Mouse (Mus musculus) hindbrain, embryonic 12.5 days (tissue): Measurements from ENCODE around the gene Myo18a. TPM values are rescaled to one million over a fixed set of nuclear protein-coding genes. Genes with fewer than 3 reads are reported as not detected.

ENCODE experiments used
- ATAC-seq: fragments of 200-750 bp; cut with Nextera tagmentation; 2 replicates; pipeline ENCODE4 v1.8.0; 2017; ENCODE audit warnings: moderate TSS enrichment; ENCODE audit not compliant: low FRiP score
- H3K27ac ChIP-seq: fragments of 300-500 bp; sonication (generic); 2 replicates; pipeline ENCODE4 v1.5.1; 2016; ENCODE audit warnings: mild to moderate bottlenecking
- H3K27me3 ChIP-seq: fragments of 300-500 bp; sonication (generic); 2 replicates; pipeline ENCODE4 v1.6.1; 2016; ENCODE audit warnings: mild to moderate bottlenecking
- H3K36me3 ChIP-seq: fragments of 300-500 bp; sonication (generic); 2 replicates; pipeline ENCODE4 v1.6.1; 2016; ENCODE audit warnings: mild to moderate bottlenecking
- H3K4me1 ChIP-seq: fragments of 300-500 bp; sonication (generic); 2 replicates; pipeline ENCODE4 v1.6.1; 2016
- H3K4me2 ChIP-seq: fragments of 300-500 bp; sonication (generic); replicated peaks from 2 replicates; pipeline ENCODE4 v1.6.1; 2016; ENCODE audit warnings: mild to moderate bottlenecking
- H3K4me3 ChIP-seq: fragments of 300-500 bp; sonication (generic); 2 replicates; pipeline ENCODE4 v1.5.1; 2016; ENCODE audit warnings: mild to moderate bottlenecking
- H3K9ac ChIP-seq: fragments of 300-500 bp; sonication (generic); 2 replicates; pipeline ENCODE4 v1.6.1; 2016; ENCODE audit warnings: mild to moderate bottlenecking, moderate library complexity
- H3K9me3 ChIP-seq: fragments of 300-500 bp; sonication (generic); replicated peaks from 2 replicates; pipeline ENCODE4 v1.6.1; 2016; ENCODE audit warnings: mild to moderate bottlenecking
- WGBS: fragments of 180-500 bp; shearing (Covaris S2); methylation state at CpG from one replicate; pipeline ENCODE4 v1.1.7; 2016; 5-methylcytosine and 5-hydroxymethylcytosine counted together
- polyA plus RNA-seq: library from polyadenylated mRNA; unstranded; fragments of >200 nt; fragmentation: Nextera tagmentation; extraction: Ambion mirVana; gene quantifications from 2 replicates; pipeline ENCODE4 v1.2.1, GENCODE M21; 2016

Gene Myo18a
- polyA plus RNA-seq, 1 experiment from 2014 or later = 55.9 TPM

GRCm38 (mm10) chr11:77896820-77897805, 134.1 kb downstream of the Myo18a start:
- 13% methylated on average over 23 of the region's 23 CpGs for WGBS
- H3K4me1 ChIP-seq = peaks cover 74% of the 10 kb centered on the region
- H3K36me3 ChIP-seq = no peaks in the 10 kb centered on the region
- peak overlapping the region; percentile 85 for H3K27ac ChIP-seq
- peak overlapping the region; percentile 41 for H3K4me2 ChIP-seq
- peaks cover 38% of the 10 kb centered on the region for H3K27me3 ChIP-seq
- peak overlapping the region; percentile 20; the same call in 1 of the 2 replicates for H3K9ac ChIP-seq
- no peaks in the 10 kb centered on the region for H3K9me3 ChIP-seq
- peak; percentile 26; the same call in 1 of the 2 replicates for ATAC-seq
- 0 out of 2 replicates have a peak overlapping the region, but pooled peaks have one; percentile 1 for H3K4me3 ChIP-seq

- Histone ChIP-seq H3K4me1 (peaks cover 63% of the 10 kb centered on the region), H3K36me3 (no peaks in the 10 kb centered on the region), H3K4me2 (no peak overlapping the region), H3K9me3 (no peaks in the 10 kb centered on the region), H3K9ac (no peak overlapping the region), H3K4me3 (no peak overlapping the region), H3K27me3 (peaks cover 37% of the 10 kb centered on the region), H3K27ac (no peak overlapping the region)
- 94% methylated on average over 3 of the region's 3 CpGs for WGBS
- ATAC-seq = no peak
These were observed 137.1 kb downstream of the Myo18a start for GRCm38 (mm10) chr11:77900187-77900586.

GRCm38 (mm10) chr11:77900696-77901095, 137.7 kb downstream of the Myo18a start:
- WGBS = 90% methylated on average over 4 of the region's 4 CpGs
- no peaks in the 10 kb centered on the region for H3K36me3 ChIP-seq
- no peaks in the 10 kb centered on the region for H3K9me3 ChIP-seq
- no peak overlapping the region for H3K27ac ChIP-seq
- H3K4me1 ChIP-seq = peaks cover 58% of the 10 kb centered on the region
- H3K27me3 ChIP-seq = peaks cover 39% of the 10 kb centered on the region
- no peak overlapping the region for H3K9ac ChIP-seq
- no peak overlapping the region for H3K4me2 ChIP-seq
- no peak for ATAC-seq
- no peak overlapping the region for H3K4me3 ChIP-seq

GRCm38 (mm10) chr11:77901366-77901765, 138.3 kb downstream of the Myo18a start:
- H3K9ac ChIP-seq = no peak overlapping the region
- no peak overlapping the region; the same call in 1 of the 2 replicates for H3K27ac ChIP-seq
- H3K4me1 ChIP-seq = peaks cover 56% of the 10 kb centered on the region
- peaks cover 39% of the 10 kb centered on the region for H3K27me3 ChIP-seq
- no peak overlapping the region for H3K4me2 ChIP-seq
- no peaks in the 10 kb centered on the region for H3K9me3 ChIP-seq
- no peaks in the 10 kb centered on the region for H3K36me3 ChIP-seq
- no peak overlapping the region for H3K4me3 ChIP-seq
- no peak for ATAC-seq
- WGBS = 58% methylated on average over 5 of the region's 5 CpGs

- no peak overlapping the region for H3K4me2 ChIP-seq
- no peak overlapping the region for H3K9ac ChIP-seq
- no peaks in the 10 kb centered on the region for H3K9me3 ChIP-seq
- H3K4me1 ChIP-seq = peaks cover 56% of the 10 kb centered on the region
- no peaks in the 10 kb centered on the region for H3K36me3 ChIP-seq
- ATAC-seq = no peak
- WGBS = 34% methylated on average over 8 of the region's 8 CpGs
- no peak overlapping the region for H3K4me3 ChIP-seq
- no peak overlapping the region; the same call in 1 of the 2 replicates for H3K27ac ChIP-seq
- H3K27me3 ChIP-seq = peaks cover 39% of the 10 kb centered on the region
These were observed 138.8 kb downstream of the Myo18a start for GRCm38 (mm10) chr11:77901775-77902355.

GRCm38 (mm10) chr11:77903761-77904160, 140.7 kb downstream of the Myo18a start:
- 0 out of 2 replicates have a peak overlapping the region, but pooled peaks have one; percentile 8 for H3K9ac ChIP-seq
- WGBS = 21% methylated on average over 3 of the region's 3 CpGs
- peaks cover 42% of the 10 kb centered on the region for H3K4me1 ChIP-seq
- H3K27me3 ChIP-seq = peaks cover 36% of the 10 kb centered on the region
- no peaks in the 10 kb centered on the region for H3K36me3 ChIP-seq
- no peaks in the 10 kb centered on the region for H3K9me3 ChIP-seq
- peak overlapping the region; percentile 12; the same call in 1 of the 2 replicates for H3K27ac ChIP-seq
- no peak overlapping the region for H3K4me2 ChIP-seq
- H3K4me3 ChIP-seq = no peak overlapping the region
- ATAC-seq = no peak

- Histone ChIP-seq H3K4me1 (peaks cover 47% of the 10 kb centered on the region), H3K27ac (no peak overlapping the region), H3K9me3 (no peaks in the 10 kb centered on the region), H3K4me2 (no peak overlapping the region), H3K36me3 (no peaks in the 10 kb centered on the region), H3K4me3 (no peak overlapping the region), H3K27me3 (peaks cover 29% of the 10 kb centered on the region), H3K9ac (no peak overlapping the region)
- 44% methylated on average over 1 of the region's 1 CpGs for WGBS
- no peak for ATAC-seq
These were observed 141.7 kb downstream of the Myo18a start for GRCm38 (mm10) chr11:77904707-77905106.

- Histone ChIP-seq H3K4me2 (peak overlapping the region; percentile 38; the same call in 1 of the 2 replicates), H3K9me3 (0 out of 2 replicates have a peak, but pooled peaks cover 2% of the 10 kb centered on the region), H3K9ac (no peak overlapping the region), H3K27me3 (peaks cover 21% of the 10 kb centered on the region), H3K4me1 (peaks cover 48% of the 10 kb centered on the region), H3K27ac (peak overlapping the region; percentile 78), H3K36me3 (no peaks in the 10 kb centered on the region), H3K4me3 (no peak overlapping the region)
- 26% methylated on average over 19 of the region's 19 CpGs for WGBS
- ATAC-seq = no peak
These were observed 143.1 kb downstream of the Myo18a start for GRCm38 (mm10) chr11:77906097-77906687.

- peak overlapping the region; percentile 38; the same call in 1 of the 2 replicates for H3K9ac ChIP-seq
- peak overlapping the region; percentile 78 for H3K27ac ChIP-seq
- H3K27me3 ChIP-seq = peaks cover 17% of the 10 kb centered on the region
- 4% methylated on average over 9 of the region's 9 CpGs for WGBS
- H3K36me3 ChIP-seq = no peaks in the 10 kb centered on the region
- H3K9me3 ChIP-seq = 0 out of 2 replicates have a peak, but pooled peaks cover 3% of the 10 kb centered on the region
- H3K4me3 ChIP-seq = no peak overlapping the region
- H3K4me1 ChIP-seq = peaks cover 43% of the 10 kb centered on the region
- H3K4me2 ChIP-seq = peak overlapping the region; percentile 38
- 0 out of 2 replicates have a peak, but pooled peaks have one; percentile 54 for ATAC-seq
These were observed 143.7 kb downstream of the Myo18a start for GRCm38 (mm10) chr11:77906747-77907174.

GRCm38 (mm10) chr11:77908468-77908867, 145.4 kb downstream of the Myo18a start:
- Histone ChIP-seq H3K9me3 (0 out of 2 replicates have a peak, but pooled peaks cover 3% of the 10 kb centered on the region), H3K4me2 (no peak overlapping the region), H3K27ac (no peak overlapping the region), H3K27me3 (peaks cover 27% of the 10 kb centered on the region), H3K9ac (no peak overlapping the region), H3K4me1 (peaks cover 38% of the 10 kb centered on the region), H3K4me3 (no peak overlapping the region), H3K36me3 (no peaks in the 10 kb centered on the region)
- no peak for ATAC-seq
- 83% methylated on average over 4 of the region's 4 CpGs for WGBS

GRCm38 (mm10) chr11:77909376-77909775, 146.3 kb downstream of the Myo18a start:
- H3K27ac ChIP-seq = no peak overlapping the region
- H3K36me3 ChIP-seq = no peaks in the 10 kb centered on the region
- 33% methylated on average over 5 of the region's 5 CpGs for WGBS
- H3K4me1 ChIP-seq = peaks cover 35% of the 10 kb centered on the region
- ATAC-seq = no peak
- H3K27me3 ChIP-seq = peaks cover 36% of the 10 kb centered on the region
- no peak overlapping the region for H3K4me3 ChIP-seq
- no peak overlapping the region for H3K9ac ChIP-seq
- H3K9me3 ChIP-seq = 0 out of 2 replicates have a peak, but pooled peaks cover 3% of the 10 kb centered on the region
- H3K4me2 ChIP-seq = no peak overlapping the region

- Histone ChIP-seq H3K27ac (no peak overlapping the region), H3K4me1 (peaks cover 39% of the 10 kb centered on the region), H3K27me3 (peaks cover 39% of the 10 kb centered on the region), H3K4me3 (no peak overlapping the region), H3K4me2 (no peak overlapping the region), H3K9me3 (0 out of 2 replicates have a peak, but pooled peaks cover 3% of the 10 kb centered on the region), H3K36me3 (no peaks in the 10 kb centered on the region), H3K9ac (no peak overlapping the region)
- ATAC-seq = no peak
- WGBS = 31% methylated on average over 6 of the region's 6 CpGs
These were observed 146.7 kb downstream of the Myo18a start for GRCm38 (mm10) chr11:77909776-77910175.
